In the genomic region with DNA sequence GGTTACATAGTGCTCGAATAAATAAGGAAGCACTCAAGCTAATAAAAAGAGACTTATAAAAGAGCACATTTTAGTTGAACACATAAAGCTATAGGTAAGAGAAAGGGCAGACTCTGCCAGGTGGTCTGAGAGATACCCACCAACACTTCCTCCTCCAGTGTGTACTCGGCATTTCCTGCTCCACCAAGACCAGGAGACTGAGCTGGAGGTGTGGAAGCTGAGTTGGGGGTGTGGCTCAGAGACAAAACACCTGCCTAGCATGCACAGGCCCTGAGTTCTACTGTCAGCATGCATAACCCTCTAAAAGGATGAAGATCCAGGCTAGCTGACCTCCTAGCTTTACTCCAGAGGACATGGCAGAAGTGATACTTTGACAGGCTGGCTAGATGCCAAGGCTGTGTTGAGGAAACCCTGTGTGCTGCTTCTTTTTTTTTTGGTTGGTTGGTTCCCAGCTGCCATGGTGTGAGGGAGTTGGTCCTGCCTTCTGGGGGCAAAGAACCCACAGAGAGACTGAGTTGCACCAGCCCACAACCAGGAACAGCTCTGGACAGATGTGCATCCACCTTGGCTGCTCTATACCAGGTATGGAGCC, we compare ENCODE assay signal across 13 mouse cellular contexts. TPM values are rescaled to one million over a fixed set of nuclear protein-coding genes. Genes with fewer than 3 reads are reported as not detected.
A peak's percentile ranks its signal among the peaks of the same experiment; 100 is the strongest.
DNase-seq lines count a peak whose midpoint lies in the region; ATAC-seq and TF ChIP-seq lines count a peak whose summit lies in the region.
"Had no signal": no experiment of that assay in that cellular context is flagged by ENCODE, and none has a peak within 500 bp of the region (broad histone marks: within the 10 kb centered on the region; RNA-seq: fewer than 3 reads in every experiment).

No protein-coding gene starts in this region.

- H3K4me3 ChIP-seq in hindbrain, postnatal 0 days (ENCODE audit: low read length), result no peak overlapping the region
- no peak overlapping the region for H3K4me3 ChIP-seq in hindbrain, embryonic 10.5 days
- H3K4me3 ChIP-seq in cerebellum, adult 2 months (replicated peaks; ENCODE audit: insufficient read depth, low read depth, low read length), result no peak overlapping the region

- 82% methylated on average over 2 of the region's 2 CpGs for WGBS in hindbrain, postnatal 0 days
- whole genome bisulfite sequencing in hindbrain, embryonic 10.5 days, result 88% methylated on average over 2 of the region's 2 CpGs
- 73% methylated on average over 2 of the region's 2 CpGs for WGBS in cerebellum, adult 2 months

- peak; percentile 41 for DNase-seq in hindbrain, postnatal 0 days (ENCODE audit: low spot score)
- no peak for DNase-seq in hindbrain, embryonic 10.5 days (ENCODE audit: low spot score)
- peak; percentile 28 for DNase-seq in thymus, postnatal 0 days (ENCODE audit: low spot score)
- DNase-seq in thymus, postnatal 10 days (ENCODE audit: low spot score in 2 of 2), result no peak
- peak; percentile 70 for DNase-seq in lung, postnatal 36 days
- no peak for DNase-seq in cerebellum, adult 2 months
- DNase-seq in cerebellum, adult 18-20 months, result no peak
- DNase-seq: embryo, embryonic 11 days; heart, postnatal 36 days had no signal

- ATAC-seq in hindbrain, postnatal 0 days, result no peak
- no peak for ATAC-seq in frontal cortex, adult (ENCODE audit: low TSS enrichment)
- ATAC-seq: forebrain, embryonic 16.5 days had no signal

- peaks cover 4% of the 10 kb centered on the region; the same call in 1 of the 2 replicates for H3K4me1 ChIP-seq in hindbrain, postnatal 0 days (ENCODE audit: insufficient read depth, low read length)
- H3K4me1 ChIP-seq in hindbrain, embryonic 10.5 days (replicated peaks), result peaks cover 36% of the 10 kb centered on the region
- H3K4me1 ChIP-seq in cerebellum, adult 2 months (ENCODE audit: control insufficient read depth, insufficient read depth, low read length), result no peaks in the 10 kb centered on the region

- H3K4me2 ChIP-seq in hindbrain, postnatal 0 days (ENCODE audit: low read depth, low read length), result no peak overlapping the region

- no peak overlapping the region for H3K27ac ChIP-seq in hindbrain, postnatal 0 days
- no peak overlapping the region for H3K27ac ChIP-seq in hindbrain, embryonic 10.5 days
- H3K27ac ChIP-seq in cerebellum, adult 2 months (ENCODE audit: insufficient read depth, low read length), result no peak overlapping the region
- H3K27ac ChIP-seq: liver, embryonic 14.5 days had no signal

- no peaks in the 10 kb centered on the region for H3K27me3 ChIP-seq in hindbrain, postnatal 0 days (ENCODE audit: insufficient read depth, low read length)
- peaks cover 63% of the 10 kb centered on the region for H3K27me3 ChIP-seq in hindbrain, embryonic 10.5 days (ENCODE audit: insufficient read depth, poor library complexity, severe bottlenecking)
- no peaks in the 10 kb centered on the region; the same call in 1 of the 2 replicates for H3K27me3 ChIP-seq in cerebellum, adult 2 months (ENCODE audit: control insufficient read depth, insufficient read depth, low read length)

- H3K36me3 ChIP-seq in hindbrain, postnatal 0 days (ENCODE audit: insufficient read depth, low read length), result no peaks in the 10 kb centered on the region
- no peaks in the 10 kb centered on the region for H3K36me3 ChIP-seq in hindbrain, embryonic 10.5 days

- no peak overlapping the region for H3K9ac ChIP-seq in hindbrain, postnatal 0 days (replicated peaks; ENCODE audit: low read length)
- H3K9ac ChIP-seq: liver, embryonic 14.5 days had no signal

- no peaks in the 10 kb centered on the region for H3K9me3 ChIP-seq in hindbrain, postnatal 0 days (ENCODE audit: low read length)
- H3K9me3 ChIP-seq in hindbrain, embryonic 10.5 days, result no peaks in the 10 kb centered on the region

- TF ChIP-seq POLR2A in cerebellum, adult 2 months (IDR thresholded peaks at IDR 0.05; ENCODE audit: borderline replicate concordance, insufficient read depth, low read length), result no peak

- TF ChIP-seq CTCF in hindbrain, postnatal 0 days (IDR thresholded peaks at IDR 0.05; ENCODE audit: low read depth), result no peak
- TF ChIP-seq CTCF in cerebellum, adult 2 months (IDR thresholded peaks at IDR 0.05; ENCODE audit: borderline replicate concordance, insufficient read depth, low read depth, low read length), result no peak

RNA-seq across cellular contexts. Expression of gene Acss1, which starts 1.2 kb away (rescaled TPM):
- total RNA-seq in hindbrain, postnatal 0 days (2014; rRNA removed), result 33.0 and 43.5 TPM in 2 replicates
- polyA plus RNA-seq in hindbrain, postnatal 0 days (2015; fragmentation: Nextera tagmentation; extraction: Ambion mirVana), result 17.0 and 17.6 TPM in 2 replicates
- polyA plus RNA-seq in hindbrain, embryonic 10.5 days (2016; fragmentation: Nextera tagmentation; extraction: Ambion mirVana), result 16.2 and 34.1 TPM in 2 replicates
- 22.0 and 25.3 TPM in 2 replicates for polyA plus RNA-seq in thymus, postnatal 0 days (2015; fragmentation: Nextera tagmentation; extraction: Ambion mirVana)
- 15.4 and 15.7 TPM in 2 replicates for polyA plus RNA-seq in cerebellum, adult 2 months (2012; rRNA removed)

RNA-seq across cellular contexts. Expression of gene Vsx1, which starts 19.6 kb away (rescaled TPM):
- total RNA-seq in hindbrain, postnatal 0 days (2014; rRNA removed), result 0.26 TPM in 1 of 2 replicates, not detected in the other
- 0.10 and 0.13 TPM in 2 replicates for polyA plus RNA-seq in hindbrain, postnatal 0 days (2015; fragmentation: Nextera tagmentation; extraction: Ambion mirVana)
- 1.0 TPM in 2 replicates for polyA plus RNA-seq in hindbrain, embryonic 10.5 days (2016; fragmentation: Nextera tagmentation; extraction: Ambion mirVana)
- polyA plus RNA-seq in thymus, postnatal 0 days (2015; fragmentation: Nextera tagmentation; extraction: Ambion mirVana), result not detected in 2 replicates
- 0.06 TPM in 1 of 2 replicates, not detected in the other for polyA plus RNA-seq in cerebellum, adult 2 months (2012; rRNA removed)
- total RNA-seq: adrenal gland, postnatal 36 days; heart, postnatal 36 days had no signal
- polyA plus RNA-seq: forebrain, embryonic 16.5 days; liver, embryonic 14.5 days had no signal

Comparison
In these comparisons a context has a peak if more than half of its experiments do, and no peak if none do; other contexts are left out.
1. DNase-seq: peak in hindbrain, postnatal 0 days (single experiment), thymus, postnatal 0 days (single experiment) and lung, postnatal 36 days (single experiment); none in hindbrain, embryonic 10.5 days (single experiment), thymus, postnatal 10 days (0 of 2), cerebellum, adult 2 months (0 of 2) and cerebellum, adult 18-20 months (0 of 2).